Mouse (Mus musculus) liver, embryonic 14.5 days (tissue): ENCODE measurements at regions not wholly inside any gene's neighbourhood (a gene's known extent, or its start where the extent isn't known, plus 50 kb on each side); places are given as distances from the start of the nearest gene placed in this dataset.

Experiments
- CTCF ChIP-seq: IDR thresholded peaks from 2 replicates; pipeline ENCODE4 v1.5.1; 2016; ENCODE audit warnings: antibody characterized with exemption, low read depth, control low read depth
- EP300 ChIP-seq: IDR thresholded peaks from 2 replicates; pipeline ENCODE4 v1.6.1; 2016; ENCODE audit warnings: antibody characterized with exemption, low read depth

DNA sequence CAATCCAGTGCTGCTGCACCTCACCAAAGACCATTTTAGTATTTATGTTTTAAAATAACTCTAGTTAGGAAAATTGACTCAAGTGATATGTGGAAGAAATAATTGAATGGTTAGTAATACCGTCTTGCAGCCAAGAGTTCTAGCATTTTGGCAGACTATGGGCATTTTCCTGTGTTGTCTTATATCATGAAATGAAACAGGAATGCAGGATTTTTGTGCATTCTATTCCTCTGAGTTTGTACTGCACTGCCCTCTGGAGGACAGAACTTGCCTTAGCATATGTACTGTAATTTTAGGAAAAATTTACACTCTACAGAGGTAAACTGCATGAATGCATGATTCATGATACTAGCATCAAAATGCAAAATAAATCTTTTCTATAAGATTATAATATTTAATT is 250.9 kb downstream of the Ppp1r3a start:
- peak; percentile 20; the same call in 1 of the 2 replicates for TF ChIP-seq CTCF
- TF ChIP-seq EP300: no peak
